ENCODE assay signal across 8 mouse cellular contexts in genomic region chr2:105674875-105675729, GRCm38 (mm10). TPM values are rescaled to one million over a fixed set of nuclear protein-coding genes. Genes with fewer than 3 reads are reported as not detected.
DNase-seq lines count a peak whose midpoint lies in the region; ATAC-seq lines count a peak whose summit lies in the region.

No protein-coding gene starts in this region.

- H3K4me2 ChIP-seq in forebrain, embryonic 12.5 days = peak overlapping the region; percentile 73
- peak overlapping the region; percentile 57 for H3K4me2 ChIP-seq in hindbrain, embryonic 11.5 days (replicated peaks; ENCODE audit: low read depth, low read length)

- H3K9me3 ChIP-seq in forebrain, embryonic 12.5 days = no peaks in the 10 kb centered on the region
- H3K9me3 ChIP-seq in hindbrain, embryonic 11.5 days (ENCODE audit: control insufficient read depth, low read length) = no peaks in the 10 kb centered on the region

- ATAC-seq in forebrain, embryonic 12.5 days (ENCODE audit: low FRiP score) = peak; percentile 87
- ATAC-seq in hindbrain, embryonic 11.5 days (ENCODE audit: low FRiP score) = peak; percentile 89

- peak overlapping the region; percentile 97 for H3K9ac ChIP-seq in forebrain, embryonic 12.5 days
- H3K9ac ChIP-seq in hindbrain, embryonic 11.5 days (ENCODE audit: low read depth, low read length) = peak overlapping the region; percentile 91

- peak overlapping the region; percentile 80 for H3K4me3 ChIP-seq in forebrain, embryonic 12.5 days (replicated peaks)
- H3K4me3 ChIP-seq in hindbrain, embryonic 11.5 days (ENCODE audit: low read depth, low read length) = peak overlapping the region; percentile 58

- peak overlapping the region; percentile 96 for H3K27ac ChIP-seq in forebrain, embryonic 12.5 days
- peak overlapping the region; percentile 81 for H3K27ac ChIP-seq in hindbrain, embryonic 11.5 days (ENCODE audit: low read depth, low read length)

- peak; percentile 93 for DNase-seq in MN1 (ENCODE audit: low spot score)
- DNase-seq in c-Kit-positive CD71-negative TER-119-negative erythroid progenitor cells, embryonic 14.5 days (ENCODE audit: low read depth) = peak; percentile 56
- DNase-seq in hindbrain, embryonic 11.5 days (ENCODE audit: low spot score) = peak; percentile 88
- peak; percentile 50 to 65 for DNase-seq in left cerebral cortex, adult 18-20 months (ENCODE audit: low spot score in 2 of 2)
- peak; percentile 40 for DNase-seq in lung, postnatal 36 days
- peak; percentile 73 for DNase-seq in right cerebral cortex, postnatal 14 days
- DNase-seq in urinary bladder, postnatal 25 days (ENCODE audit: low spot score) = no peak

- no peaks in the 10 kb centered on the region for H3K36me3 ChIP-seq in forebrain, embryonic 12.5 days (replicated peaks)
- H3K36me3 ChIP-seq in hindbrain, embryonic 11.5 days (ENCODE audit: control insufficient read depth, insufficient read depth, low read length) = no peaks in the 10 kb centered on the region

- H3K4me1 ChIP-seq in forebrain, embryonic 12.5 days = peaks cover 57% of the 10 kb centered on the region
- H3K4me1 ChIP-seq in hindbrain, embryonic 11.5 days (replicated peaks; ENCODE audit: control insufficient read depth, insufficient read depth, low read length) = peaks cover 8% of the 10 kb centered on the region

- WGBS in forebrain, embryonic 12.5 days = under 1% methylated on average over 49 of the region's 49 CpGs
- under 1% methylated on average over 49 of the region's 49 CpGs for WGBS in hindbrain, embryonic 11.5 days

- peaks cover 61% of the 10 kb centered on the region for H3K27me3 ChIP-seq in forebrain, embryonic 12.5 days
- H3K27me3 ChIP-seq in hindbrain, embryonic 11.5 days (ENCODE audit: control insufficient read depth, insufficient read depth, low read length) = peaks cover 51% of the 10 kb centered on the region

RNA-seq across cellular contexts. Expression of gene Pax6, which starts 6.4 kb away (rescaled TPM):
- polyA plus RNA-seq in forebrain, embryonic 12.5 days (2016; fragmentation: Nextera tagmentation; extraction: Ambion mirVana) = 110 and 111 TPM in 2 replicates
- 23.9 and 26.8 TPM in 2 replicates for polyA plus RNA-seq in hindbrain, embryonic 11.5 days (2014; fragmentation: Nextera tagmentation; extraction: Ambion mirVana)
- 10 to 100 TPM in 1 of 2 experiments, 1 to 10 TPM in 1; 8.8 to 10.3 TPM for total RNA-seq in left cerebral cortex, adult 18-20 months (2021)
